Mouse (Mus musculus): ENCODE measurements around the gene Gm7029.

- TF ChIP-seq CTCF (IDR thresholded peaks at IDR 0.05; ENCODE audit: low read depth, low read length) (no peak), GATA2 (IDR thresholded peaks at IDR 0.05; ENCODE audit: borderline replicate concordance, low read depth, low read length) (no peak), TAL1 (conservative IDR thresholded peaks at IDR 0.05; ENCODE audit: low read depth, low read length) (no peak)
Measured at GRCm38 (mm10) chr17:33909077-33909868, 35.6 kb downstream of the Gm7029 start, which contains the start of gene Daxx.
